Mouse (Mus musculus) hindbrain, embryonic 11.5 days (tissue): ENCODE measurements around the gene Arfgap3. TPM values are rescaled to one million over a fixed set of nuclear protein-coding genes. Genes with fewer than 3 reads are reported as not detected.

Experiments used
- ATAC-seq: fragments of 200-750 bp; cut with Nextera tagmentation; 2 replicates; pipeline ENCODE4 v1.8.0; 2017; ENCODE audit warnings: mild to moderate bottlenecking, moderate TSS enrichment, moderate library complexity; ENCODE audit not compliant: low FRiP score
- DNase-seq: peaks from one replicate; pipeline ENCODE4 v3.0.0-alpha.2; 2015; ENCODE audit warnings: low spot score
- H3K27ac ChIP-seq: fragments of 300-500 bp; sonication (generic); 2 replicates; pipeline ENCODE4 v1.5.1; 2014; ENCODE audit warnings: mild to moderate bottlenecking, low read depth, low read length
- H3K27me3 ChIP-seq: fragments of 300-500 bp; sonication (generic); 2 replicates; pipeline ENCODE4 v1.6.1; 2014; ENCODE audit warnings: mild to moderate bottlenecking, low read length, moderate library complexity, mixed read lengths; ENCODE audit not compliant: control insufficient read depth, insufficient read depth
- H3K36me3 ChIP-seq: fragments of 300-500 bp; sonication (generic); 2 replicates; pipeline ENCODE4 v1.6.1; 2014; ENCODE audit warnings: mild to moderate bottlenecking, low read length, moderate library complexity, mixed read lengths; ENCODE audit not compliant: control insufficient read depth, insufficient read depth
- H3K4me1 ChIP-seq: fragments of 300-500 bp; sonication (generic); replicated peaks from 2 replicates; pipeline ENCODE4 v1.6.1; 2014; ENCODE audit warnings: low read length, mixed read lengths; ENCODE audit not compliant: control insufficient read depth, insufficient read depth
- H3K4me2 ChIP-seq: fragments of 300-500 bp; sonication (generic); replicated peaks from 2 replicates; pipeline ENCODE4 v1.6.1; 2014; ENCODE audit warnings: mild to moderate bottlenecking, low read depth, low read length
- H3K4me3 ChIP-seq: fragments of 300-500 bp; sonication (generic); 2 replicates; pipeline ENCODE4 v1.5.1; 2014; ENCODE audit warnings: low read depth, low read length
- H3K9ac ChIP-seq: fragments of 300-500 bp; sonication (generic); 2 replicates; pipeline ENCODE4 v1.6.1; 2014; ENCODE audit warnings: low read depth, low read length
- H3K9me3 ChIP-seq: fragments of 300-500 bp; sonication (generic); 2 replicates; pipeline ENCODE4 v1.6.1; 2016; ENCODE audit warnings: low read length; ENCODE audit not compliant: control insufficient read depth
- WGBS: fragments of 180-500 bp; shearing (Covaris S2); extraction: QIAGEN DNeasy Blood & Tissue Kit; methylation state at CpG from one replicate; pipeline ENCODE4 v1.1.7; 2014; 5-methylcytosine and 5-hydroxymethylcytosine counted together
- polyA plus RNA-seq: library from polyadenylated mRNA; unstranded; fragments of >200 nt; fragmentation: Nextera tagmentation; extraction: Ambion mirVana; gene quantifications from 2 replicates; pipeline ENCODE4 v1.2.1, GENCODE M21; 2014

The Arfgap3 gene
- polyA plus RNA-seq, 1 experiment from 2014 or later = 40.1 TPM

- WGBS = 44% methylated on average over 12 of the region's 12 CpGs
- Histone ChIP-seq H3K36me3 (peaks cover 6% of the 10 kb centered on the region; the same call in 1 of the 2 replicates), H3K27me3 (no peaks in the 10 kb centered on the region), H3K9ac (0 out of 2 replicates have a peak overlapping the region, but pooled peaks have one; percentile 16), H3K9me3 (no peaks in the 10 kb centered on the region), H3K4me1 (no peaks in the 10 kb centered on the region), H3K4me2 (no peak overlapping the region), H3K4me3 (no peak overlapping the region), H3K27ac (no peak overlapping the region)
- ATAC-seq (no peak), DNase-seq (no peak)
Measured at GRCm38 (mm10) chr15:83305192-83305921, 44.7 kb downstream of the Arfgap3 start.

GRCm38 (mm10) chr15:83304804-83305191, 45.2 kb downstream of the Arfgap3 start:
- no peaks in the 10 kb centered on the region for H3K4me1 ChIP-seq
- peaks cover 6% of the 10 kb centered on the region; the same call in 1 of the 2 replicates for H3K36me3 ChIP-seq
- WGBS = 76% methylated on average over 9 of the region's 9 CpGs
- ATAC-seq (no peak), DNase-seq (no peak)
- no peak overlapping the region for H3K27ac ChIP-seq
- no peaks in the 10 kb centered on the region for H3K27me3 ChIP-seq
- H3K4me3 ChIP-seq = no peak overlapping the region
- H3K4me2 ChIP-seq = no peak overlapping the region
- H3K9me3 ChIP-seq = no peaks in the 10 kb centered on the region
- no peak overlapping the region for H3K9ac ChIP-seq

GRCm38 (mm10) chr15:83303656-83304484, 46.2 kb downstream of the Arfgap3 start:
- Histone ChIP-seq H3K36me3 (peaks cover 6% of the 10 kb centered on the region; the same call in 1 of the 2 replicates), H3K4me3 (no peak overlapping the region), H3K27me3 (no peaks in the 10 kb centered on the region), H3K9ac (no peak overlapping the region), H3K4me1 (no peaks in the 10 kb centered on the region), H3K4me2 (no peak overlapping the region), H3K9me3 (no peaks in the 10 kb centered on the region), H3K27ac (no peak overlapping the region)
- ATAC-seq (no peak), DNase-seq (no peak)
- WGBS = 90% methylated on average over 13 of the region's 13 CpGs

GRCm38 (mm10) chr15:83299916-83300582, 50.0 kb downstream of the Arfgap3 start:
- no peak overlapping the region for H3K9ac ChIP-seq
- WGBS = 54% methylated on average over 10 of the region's 10 CpGs
- no peaks in the 10 kb centered on the region for H3K9me3 ChIP-seq
- H3K4me1 ChIP-seq = no peaks in the 10 kb centered on the region
- H3K27me3 ChIP-seq = no peaks in the 10 kb centered on the region
- H3K4me2 ChIP-seq = no peak overlapping the region
- no peak overlapping the region for H3K27ac ChIP-seq
- H3K4me3 ChIP-seq = no peak overlapping the region
- no peak for ATAC-seq
- no peaks in the 10 kb centered on the region for H3K36me3 ChIP-seq
- no peak for DNase-seq

- no peak for DNase-seq
- no peak for ATAC-seq
- 87% methylated on average over 7 of the region's 7 CpGs for WGBS
- Histone ChIP-seq H3K4me3 (no peak overlapping the region), H3K4me1 (no peaks in the 10 kb centered on the region), H3K27ac (no peak overlapping the region), H3K9ac (no peak overlapping the region), H3K4me2 (no peak overlapping the region), H3K9me3 (no peaks in the 10 kb centered on the region), H3K27me3 (no peaks in the 10 kb centered on the region), H3K36me3 (no peaks in the 10 kb centered on the region)
Measured at GRCm38 (mm10) chr15:83299450-83299849, 50.6 kb downstream of the Arfgap3 start.

GRCm38 (mm10) chr15:83298810-83299209, 51.2 kb downstream of the Arfgap3 start:
- WGBS = 75% methylated on average over 2 of the region's 2 CpGs

GRCm38 (mm10) chr15:83298313-83298712, 51.7 kb downstream of the Arfgap3 start:
- no peak for DNase-seq
- WGBS = 82% methylated on average over 8 of the region's 8 CpGs
- H3K27me3 ChIP-seq = no peaks in the 10 kb centered on the region
- no peaks in the 10 kb centered on the region for H3K9me3 ChIP-seq
- ATAC-seq = no peak
- H3K4me2 ChIP-seq = no peak overlapping the region
- no peak overlapping the region for H3K27ac ChIP-seq
- H3K4me3 ChIP-seq = no peak overlapping the region
- H3K4me1 ChIP-seq = no peaks in the 10 kb centered on the region
- H3K36me3 ChIP-seq = no peaks in the 10 kb centered on the region
- no peak overlapping the region for H3K9ac ChIP-seq

More at GRCm38 (mm10) chr15:83298810-83299209, 51.2 kb downstream of the Arfgap3 start:
- DNase-seq (no peak), ATAC-seq (no peak)
- H3K27ac ChIP-seq = no peak overlapping the region
- H3K36me3 ChIP-seq = no peaks in the 10 kb centered on the region
- H3K4me3 ChIP-seq = no peak overlapping the region
- no peaks in the 10 kb centered on the region for H3K4me1 ChIP-seq
- H3K27me3 ChIP-seq = no peaks in the 10 kb centered on the region
- H3K9me3 ChIP-seq = no peaks in the 10 kb centered on the region
- H3K4me2 ChIP-seq = no peak overlapping the region
- H3K9ac ChIP-seq = no peak overlapping the region

- no peaks in the 10 kb centered on the region for H3K36me3 ChIP-seq
- no peak overlapping the region for H3K4me2 ChIP-seq
- ATAC-seq (no peak), DNase-seq (peak; percentile 39)
- no peaks in the 10 kb centered on the region for H3K9me3 ChIP-seq
- no peaks in the 10 kb centered on the region for H3K4me1 ChIP-seq
- no peak overlapping the region for H3K4me3 ChIP-seq
- no peak overlapping the region for H3K27ac ChIP-seq
- no peak overlapping the region for H3K9ac ChIP-seq
- no peaks in the 10 kb centered on the region for H3K27me3 ChIP-seq
- 50% methylated on average over 6 of the region's 8 CpGs for WGBS
Measured at GRCm38 (mm10) chr15:83296771-83297311, 53.2 kb downstream of the Arfgap3 start.
